Mouse (Mus musculus) right cerebral cortex, postnatal 10 days (tissue): ENCODE measurements around the gene Rtn4ip1.
"Not testable (repeated sequence)": the region's sequence is repeated elsewhere in the genome, so short reads cannot be mapped to it uniquely, and the experiment has no call there.

Experiments
- DNase-seq, 2 experiments: peaks; one replicate each; pipeline ENCODE4 v3.0.0; 2021; ENCODE audit warnings: low spot score in 2 of 2

The Rtn4ip1 gene

DNA sequence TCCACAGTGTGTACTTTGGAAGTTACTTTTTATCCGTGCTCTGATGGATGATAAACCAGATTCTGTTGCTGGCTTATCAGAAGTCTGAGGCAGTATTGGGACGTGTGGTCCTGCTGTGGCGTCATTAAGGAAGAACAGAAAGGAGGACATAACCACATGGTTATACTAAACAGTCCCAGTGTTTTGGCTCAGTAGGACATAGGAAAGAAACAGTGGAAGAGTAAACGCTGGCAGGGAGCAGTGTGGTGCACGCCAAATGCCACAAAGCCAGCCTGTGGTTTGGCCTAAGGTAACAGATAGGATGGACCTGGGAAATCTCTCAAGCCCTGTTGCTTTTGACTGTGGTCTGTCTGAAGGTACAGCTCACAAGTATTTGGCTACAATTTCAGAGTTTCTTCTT, 27.0 kb downstream of the Rtn4ip1 start:
- no peak for DNase-seq

- no peak for DNase-seq
Observed at GRCm38 (mm10) chr10:43939136-43939662, 37.6 kb downstream of the Rtn4ip1 start.

GRCm38 (mm10) chr10:43943736-43944135, 42.1 kb downstream of the Rtn4ip1 start:
- DNase-seq = no peak

GRCm38 (mm10) chr10:43945435-43945834, 43.8 kb downstream of the Rtn4ip1 start:
- DNase-seq = no peak

DNA sequence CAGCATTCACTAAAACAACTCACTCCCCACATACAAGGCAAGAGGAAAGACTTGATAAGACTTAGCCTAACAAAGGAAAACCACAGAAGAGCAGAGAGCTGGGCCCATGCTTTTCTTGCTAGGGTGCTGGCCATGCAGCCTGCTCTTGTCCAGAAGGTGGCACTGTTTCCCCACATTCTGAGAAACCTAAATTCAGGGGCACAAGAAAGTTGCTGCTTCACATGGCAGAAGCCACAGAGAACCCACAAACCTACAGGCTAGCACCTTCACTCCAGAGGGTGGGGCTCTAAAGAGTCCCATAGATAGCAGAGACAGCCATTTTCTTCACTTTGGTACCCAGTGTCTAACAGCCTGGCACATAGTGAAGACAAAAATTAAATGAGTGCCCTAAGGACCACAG, 52.3 kb downstream of the Rtn4ip1 start:
- DNase-seq = peak; percentile 50 to 72

DNA sequence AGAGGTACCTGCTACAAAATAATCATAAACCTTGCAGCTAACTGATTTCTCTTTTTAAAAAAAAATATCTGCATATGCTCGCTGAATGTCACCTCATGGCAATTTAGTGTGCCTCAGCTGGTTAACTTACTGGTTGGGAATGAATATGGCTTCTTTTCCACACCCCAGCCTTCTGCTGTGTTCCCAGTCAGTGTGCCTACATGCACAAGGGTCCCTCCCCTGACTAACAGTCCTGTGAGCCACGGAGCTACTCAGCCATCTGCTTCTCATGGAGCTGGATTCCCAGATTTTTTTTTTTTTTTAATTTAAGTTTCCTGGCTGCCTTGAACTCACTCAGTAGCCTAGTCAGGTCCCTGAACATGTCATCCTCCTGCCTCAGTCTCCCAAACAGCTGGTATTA, 63.3 kb downstream of the Rtn4ip1 start:
- peak; percentile 32 to 53 for DNase-seq

GRCm38 (mm10) chr10:43973244-43973643, 71.6 kb downstream of the Rtn4ip1 start:
- DNase-seq = no peak

DNA sequence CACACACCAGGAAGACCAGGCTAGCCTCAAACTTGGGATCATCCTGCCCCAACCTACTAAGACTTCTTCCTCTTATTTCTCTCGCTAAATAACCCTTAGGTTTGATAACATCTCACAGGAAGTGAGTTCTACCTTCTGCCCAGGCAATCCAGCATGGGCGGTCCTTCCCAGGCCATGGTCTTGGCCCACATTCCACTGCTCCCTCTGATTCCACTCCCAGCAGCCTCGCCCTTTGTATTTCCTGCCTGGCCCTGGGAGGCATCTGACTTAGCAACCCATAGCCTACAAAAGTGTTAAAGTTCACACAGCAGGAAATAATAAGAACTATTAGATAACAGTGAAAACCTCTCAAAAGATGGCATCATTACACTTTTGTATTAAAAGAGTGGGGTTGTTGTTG, 75.7 kb downstream of the Rtn4ip1 start:
- DNase-seq = no peak

DNA sequence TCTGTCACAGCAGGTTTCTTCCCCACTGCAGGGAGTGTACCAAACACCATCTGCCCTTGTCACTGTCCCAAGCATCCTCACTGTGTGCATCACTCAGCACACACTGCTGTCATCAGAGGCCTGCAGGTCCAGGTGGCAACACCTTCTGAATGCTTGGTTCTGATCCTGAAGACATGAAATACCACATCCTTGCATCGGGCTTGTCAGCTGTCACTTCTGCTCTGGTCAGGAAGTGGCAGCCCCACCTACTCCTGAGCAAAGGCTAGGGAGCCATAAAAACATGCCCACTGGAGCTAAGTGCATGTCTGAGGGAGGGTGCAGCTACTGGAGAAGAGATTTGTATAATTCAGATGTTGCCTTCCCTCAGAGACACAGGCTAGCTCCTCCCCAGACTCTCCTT, 78.5 kb downstream of the Rtn4ip1 start:
- DNase-seq = no peak

DNA sequence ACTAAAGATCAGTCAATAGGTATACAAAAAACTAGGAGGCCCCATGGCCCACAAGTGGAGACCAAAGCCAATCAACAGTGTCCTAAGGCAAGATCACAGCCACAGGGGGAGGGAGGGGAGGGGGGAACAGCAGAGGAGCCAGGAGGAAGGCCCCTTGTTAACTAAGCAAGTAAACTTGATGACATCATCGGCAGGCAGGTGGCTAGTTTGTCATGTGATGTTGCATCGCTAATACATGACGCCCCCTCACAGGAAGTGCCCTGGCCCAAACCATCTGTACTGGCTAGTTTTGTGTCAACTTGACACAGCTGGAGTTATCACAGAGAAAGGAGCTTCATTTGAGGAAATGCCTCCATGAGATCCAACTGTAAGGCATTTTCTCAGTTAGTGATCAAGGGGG, 79.1 kb downstream of the Rtn4ip1 start:
- DNase-seq = not testable (repeated sequence)

GRCm38 (mm10) chr10:43982470-43982869, 80.9 kb downstream of the Rtn4ip1 start:
- DNase-seq = no peak

GRCm38 (mm10) chr10:43983241-43983640, 81.6 kb downstream of the Rtn4ip1 start:
- no peak for DNase-seq

DNA sequence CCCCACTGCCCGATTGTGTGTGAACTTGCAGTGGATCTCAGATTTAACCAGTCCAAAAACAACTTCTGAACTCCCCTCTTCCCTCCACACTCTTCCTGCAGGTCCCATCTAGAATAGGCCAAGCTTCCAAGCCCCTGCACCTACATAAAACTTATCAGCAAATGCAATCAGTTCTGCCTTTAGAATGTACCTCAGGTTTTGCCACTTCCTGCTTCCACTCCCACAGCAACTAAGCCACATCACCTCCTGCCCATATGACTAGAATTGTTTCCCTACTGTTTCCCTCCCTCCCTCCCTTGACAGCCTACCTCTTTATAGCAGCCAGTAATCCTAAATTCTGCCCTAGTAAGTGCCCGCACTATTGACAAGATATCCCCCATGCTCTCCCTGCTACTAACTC, 82.3 kb downstream of the Rtn4ip1 start:
- DNase-seq = no peak

DNA sequence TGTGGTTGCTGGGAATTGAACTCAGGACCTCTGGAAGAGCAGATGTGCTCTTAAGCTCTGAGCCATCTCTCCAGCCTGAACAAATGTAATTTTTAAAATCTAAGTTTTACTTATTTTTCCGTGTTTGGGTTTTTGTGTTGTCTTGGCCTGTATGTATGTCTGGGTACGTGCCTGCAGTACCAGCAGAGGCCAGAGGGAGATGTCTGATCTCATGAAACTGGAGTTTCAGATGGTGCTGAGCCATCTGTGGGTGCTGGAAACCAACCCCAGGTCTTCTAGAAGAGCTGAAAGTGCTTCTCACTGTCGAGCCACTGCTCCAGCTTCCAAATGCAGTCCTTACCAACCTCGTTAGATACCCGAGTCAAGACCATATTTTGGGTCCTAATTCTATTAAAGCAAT, 89.7 kb downstream of the Rtn4ip1 start:
- no peak for DNase-seq

DNA sequence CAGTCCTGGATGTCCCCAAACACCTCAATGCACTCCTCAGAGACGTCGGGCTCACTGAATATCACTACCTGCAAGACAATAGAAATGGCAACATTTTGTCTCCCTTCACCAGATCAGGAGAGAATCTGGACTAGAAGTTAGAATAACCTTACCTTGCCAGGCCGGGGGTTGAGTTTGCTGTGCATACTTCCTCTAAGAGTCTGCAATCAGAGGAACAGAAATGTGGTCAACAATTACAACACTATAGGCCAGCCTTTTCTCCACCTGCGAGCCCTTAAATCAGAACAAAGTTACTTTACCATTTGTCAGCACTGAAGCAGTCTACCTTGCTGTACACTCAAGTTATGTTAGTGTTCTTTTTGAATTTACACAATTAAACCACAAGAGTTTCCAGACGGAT, 90.9 kb downstream of the Rtn4ip1 start:
- DNase-seq = no peak

DNA sequence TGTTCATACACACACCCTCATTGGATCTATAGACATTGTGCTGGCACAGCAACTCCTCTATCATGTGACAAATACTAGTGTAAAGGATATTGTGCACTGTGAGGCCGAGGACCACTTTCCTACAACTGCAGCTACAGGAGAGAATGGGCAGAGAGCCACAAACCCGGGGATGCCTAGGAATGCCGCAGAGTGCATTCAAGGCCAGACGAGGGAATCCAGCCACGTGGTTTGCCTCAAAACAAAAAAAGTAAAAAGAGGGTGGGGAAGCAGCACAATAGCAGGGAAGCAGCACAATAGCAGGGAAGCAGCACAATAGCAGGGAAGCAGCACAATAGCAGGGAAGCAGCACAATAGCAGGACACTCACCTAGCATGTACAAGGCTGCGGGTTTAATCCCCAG, 91.6 kb downstream of the Rtn4ip1 start:
- no peak for DNase-seq

GRCm38 (mm10) chr10:43995858-43996650, 94.4 kb downstream of the Rtn4ip1 start:
- no peak for DNase-seq

DNA sequence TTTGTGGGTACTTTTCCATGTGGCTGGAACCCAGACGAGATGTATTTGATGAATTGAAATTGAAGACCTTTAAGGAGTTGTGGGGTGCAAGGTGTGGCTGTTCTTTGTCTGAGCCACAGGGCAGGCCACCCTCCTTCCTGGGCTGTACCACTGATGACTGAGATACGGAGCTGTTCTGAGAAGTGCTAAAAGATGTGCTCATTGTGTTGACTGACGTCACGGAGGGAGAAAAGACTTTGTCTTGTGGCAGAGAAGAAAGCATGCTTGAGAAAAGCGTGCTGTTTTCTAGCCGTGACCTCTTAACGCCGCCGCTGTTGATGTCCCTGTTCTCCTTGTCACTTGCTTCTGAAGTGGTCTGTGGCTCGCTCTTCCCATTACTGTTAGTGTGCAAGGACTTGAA, 95.7 kb downstream of the Rtn4ip1 start:
- no peak for DNase-seq

DNA sequence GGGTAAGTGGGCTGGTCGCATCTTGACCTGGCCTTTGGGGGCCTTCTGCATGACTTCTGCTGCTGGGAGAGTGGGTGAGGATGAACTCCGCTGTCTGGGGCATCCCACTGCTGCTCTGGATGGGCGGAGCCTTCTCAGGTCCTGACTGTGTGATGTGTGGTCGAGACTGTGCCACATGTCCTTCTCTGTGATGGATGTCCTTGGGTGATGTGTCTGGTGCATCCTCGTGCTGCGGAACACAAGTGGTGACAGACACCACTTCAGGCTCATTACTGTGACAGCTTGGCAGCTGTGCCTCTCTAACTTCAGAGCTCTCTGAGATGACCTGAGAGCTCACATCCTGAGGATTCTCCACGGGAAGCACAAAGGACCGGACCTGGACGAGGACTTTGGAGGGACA, 96.4 kb downstream of the Rtn4ip1 start:
- no peak for DNase-seq

- no peak for DNase-seq
Observed at GRCm38 (mm10) chr10:43998503-43999082, 97.0 kb downstream of the Rtn4ip1 start.

- DNase-seq = no peak
Observed at GRCm38 (mm10) chr10:44000156-44000865, 98.7 kb downstream of the Rtn4ip1 start.

DNA sequence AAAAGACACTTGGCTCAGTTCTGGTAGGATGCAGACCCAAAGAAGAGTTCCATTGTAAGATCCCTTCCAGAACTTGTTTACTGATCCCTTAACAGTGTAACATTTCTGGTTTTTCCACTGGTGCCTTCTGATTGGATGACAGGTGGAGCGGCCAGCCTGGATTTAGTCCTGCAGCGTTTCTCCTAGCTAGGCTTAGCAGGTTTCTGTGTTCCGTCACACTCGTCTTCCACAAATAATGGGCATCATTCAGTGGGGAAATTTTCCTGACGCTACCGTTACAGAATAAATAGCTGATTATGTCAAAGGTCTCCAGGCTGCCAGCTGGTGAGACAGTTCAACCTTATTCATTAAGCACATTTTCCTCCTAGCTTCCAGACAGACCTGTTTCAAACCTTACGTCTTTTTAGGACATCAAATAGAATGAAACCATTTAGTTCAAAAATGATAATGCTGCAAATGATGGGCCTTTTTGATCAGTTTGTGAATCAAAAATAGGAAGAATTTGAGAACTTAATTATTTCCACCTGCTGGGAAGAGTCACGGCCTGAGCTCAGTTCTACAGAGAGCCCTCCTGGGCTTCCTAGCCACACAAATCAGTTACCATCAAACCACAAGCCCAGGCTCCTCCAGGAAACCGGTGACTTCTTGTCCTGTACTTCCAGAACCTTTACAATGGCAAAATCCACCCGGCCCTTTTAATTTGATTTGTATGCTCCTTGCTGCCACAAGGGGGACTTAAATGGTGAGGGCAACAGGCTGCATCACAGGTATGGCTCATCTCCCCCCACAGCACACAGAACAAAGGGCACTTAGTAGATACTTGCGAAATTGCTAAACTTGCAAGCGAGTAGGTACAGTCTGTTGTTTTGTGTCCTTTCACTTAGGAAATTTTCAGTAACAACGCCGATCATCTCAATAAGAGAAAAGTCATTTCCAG, 100.7 kb downstream of the Rtn4ip1 start:
- no peak for DNase-seq
